Mouse (Mus musculus): ENCODE results near the gene Kntc1. TPM values are rescaled to one million over a fixed set of nuclear protein-coding genes. Genes with fewer than 3 reads are reported as not detected.

Kntc1 gene
- total RNA-seq (2023) = 1.8 TPM

DNA sequence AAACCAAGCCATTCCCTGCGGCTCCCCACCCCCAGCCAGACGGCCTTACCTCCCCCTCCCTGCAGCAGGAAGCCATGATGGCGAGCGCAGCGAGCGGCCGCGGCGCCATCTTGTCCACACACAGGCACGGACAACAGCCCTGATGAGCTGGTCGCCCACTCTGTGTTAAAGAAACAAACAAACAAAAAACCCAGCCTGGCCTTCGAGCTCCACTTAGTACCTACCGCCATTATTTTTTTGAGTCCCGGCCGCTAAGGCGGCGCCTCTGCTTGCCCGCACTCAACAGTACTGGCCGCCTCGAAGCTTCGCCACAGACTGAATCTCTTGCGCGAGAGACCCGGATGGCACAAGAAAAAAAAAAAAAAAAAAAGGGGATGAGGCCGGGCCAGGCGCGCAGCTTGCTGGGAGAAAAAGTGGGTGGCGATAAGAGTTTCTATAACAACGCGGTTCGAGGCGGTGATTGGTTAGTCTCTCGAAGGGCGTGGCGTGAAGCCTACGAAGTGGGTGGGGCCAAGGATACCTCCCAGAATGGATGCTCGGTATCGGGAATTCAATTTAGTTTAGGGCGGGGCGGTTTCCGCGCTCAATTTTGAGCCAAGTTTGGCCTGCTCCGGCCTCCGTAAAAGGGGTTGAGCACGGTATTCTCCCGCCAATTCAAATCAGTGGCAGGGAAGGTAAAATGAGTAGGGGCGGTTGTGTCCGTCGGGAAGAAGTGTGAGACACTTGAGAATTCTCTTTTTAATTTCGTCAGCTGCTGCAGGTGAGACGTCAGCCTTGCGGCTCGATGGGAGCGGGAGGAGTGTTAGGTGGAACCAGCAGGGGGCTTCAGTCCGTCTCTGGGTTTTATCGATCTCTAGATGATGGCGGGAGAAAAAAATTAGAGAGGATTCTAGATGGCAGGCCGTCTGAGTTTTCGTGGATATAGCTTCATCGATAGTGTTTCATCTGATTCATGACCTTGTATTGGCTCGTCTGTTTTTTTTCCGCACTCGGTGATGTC is at the start of gene Kntc1, which contains the start of gene Rsrc2:
Kntc1 (plus strand) TSS at position 652 of the 1,000 bp plus-strand sequence.
Rsrc2 (minus strand) TSS at position 350 of the 1,000 bp plus-strand sequence.

DNA sequence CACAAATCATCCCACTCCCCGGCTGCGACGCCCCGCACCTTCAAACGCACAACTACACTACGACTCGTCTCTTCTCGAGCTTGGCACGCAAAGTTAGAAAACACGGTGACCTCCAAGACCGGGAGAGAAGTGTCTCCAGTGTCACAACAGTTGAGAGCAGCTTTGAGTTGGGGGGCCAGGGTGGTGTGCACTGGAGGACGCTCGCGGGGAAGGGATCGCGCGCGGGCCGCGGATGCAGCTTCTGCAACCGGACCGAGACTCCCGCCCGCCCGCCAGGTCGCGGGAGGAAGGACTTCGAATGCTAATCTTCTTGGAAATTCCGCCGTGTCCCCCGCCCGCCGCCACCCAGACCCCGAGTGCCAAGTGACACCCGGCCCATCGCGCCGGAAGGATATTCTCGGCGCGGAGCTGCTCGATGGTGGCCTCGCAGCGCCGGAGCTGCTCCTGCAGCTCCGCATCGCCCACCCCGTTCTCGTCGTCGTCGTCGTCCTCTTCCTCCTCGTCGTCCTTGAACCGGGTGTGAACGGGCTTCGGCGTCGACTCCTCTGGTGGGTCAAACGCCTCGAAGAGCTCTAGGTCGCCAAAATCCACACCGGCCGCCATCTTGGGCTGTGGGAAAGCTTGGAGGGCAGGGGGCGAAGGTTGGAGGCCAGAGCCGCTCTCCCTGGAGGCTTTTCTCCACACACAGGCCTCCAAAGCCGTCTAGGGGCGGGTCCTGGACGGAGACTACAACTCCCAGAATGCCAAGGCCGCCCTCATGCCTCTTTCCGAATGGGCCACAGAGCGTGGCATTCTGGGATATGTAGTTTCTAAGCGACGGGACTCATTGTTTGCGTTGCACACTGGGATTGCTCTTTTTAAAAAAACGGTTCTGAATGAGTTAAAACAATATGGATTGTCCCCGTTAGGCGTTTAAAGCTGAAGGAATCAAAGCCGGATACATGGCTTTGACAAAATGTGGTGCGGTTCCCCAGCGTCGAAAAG is 28.9 kb upstream of the Kntc1 start, which contains the start of gene Zcchc8:
Zcchc8 (minus strand) TSS at position 773 of the 984 bp plus-strand sequence.

DNA sequence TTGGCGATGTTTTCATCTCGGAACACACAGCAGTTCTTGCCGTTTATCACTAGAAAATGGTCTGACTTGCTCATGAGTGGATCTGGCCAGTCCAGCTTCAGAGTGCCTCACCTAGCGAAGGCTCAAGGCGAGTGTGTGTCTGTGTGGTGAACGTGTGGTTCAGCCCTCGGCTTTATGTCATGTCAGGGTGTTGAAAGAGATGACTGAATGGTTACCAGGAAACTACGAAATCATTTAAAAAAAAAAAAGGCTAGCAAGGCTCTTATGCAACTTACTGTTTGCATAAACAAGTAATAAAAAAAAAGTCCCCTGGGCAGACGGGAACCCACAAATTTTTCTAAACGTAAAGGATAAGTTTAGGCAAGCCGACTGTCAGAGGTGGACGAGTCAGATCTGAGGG is 115.8 kb downstream of the Kntc1 start, which contains the start of gene Hcar2:
Hcar2 (minus strand) TSS at position 135 of the 400 bp plus-strand sequence.

Other genes starting within 250 kb of the Kntc1 start
- not detected for gene B3gnt4, start 239.3 kb upstream of the Kntc1 start, total RNA-seq (2023)
- gene Diablo, start 225.5 kb upstream of the Kntc1 start, total RNA-seq (2023) = 51.0 TPM
- 6.0 TPM for gene Gm49027, start 224.2 kb upstream of the Kntc1 start, total RNA-seq (2023)
- 40.0 TPM for gene Vps33a, start 176.7 kb upstream of the Kntc1 start, total RNA-seq (2023)
- 120 TPM for gene Clip1, start 65.1 kb upstream of the Kntc1 start, total RNA-seq (2023)
- 71.2 TPM for gene Zcchc8, start 28.6 kb upstream of the Kntc1 start, total RNA-seq (2023)
- 265 TPM for gene Rsrc2, start 302 bp upstream of the Kntc1 start, total RNA-seq (2023)
- gene Hcar2, start 115.8 kb downstream of the Kntc1 start, total RNA-seq (2023) = 1.4 TPM
- not detected for gene Hcar1, start 130.3 kb downstream of the Kntc1 start, total RNA-seq (2023)
- 33.9 TPM for gene Denr, start 157.5 kb downstream of the Kntc1 start, total RNA-seq (2023)
- not detected for gene Gm43518, start 177.7 kb downstream of the Kntc1 start, total RNA-seq (2023)
- gene Ccdc62, start 181.0 kb downstream of the Kntc1 start, total RNA-seq (2023) = 4.3 TPM
- gene Hip1r, start 223.9 kb downstream of the Kntc1 start, total RNA-seq (2023) = 31.8 TPM

Data from CD4-positive naive resting alpha-beta T cell, adult 76 days (primary cell).